Mouse (Mus musculus): ENCODE data around the gene Xrra1. TPM values are rescaled to one million over a fixed set of nuclear protein-coding genes. Genes with fewer than 3 reads are reported as not detected.

Xrra1 gene
- polyA plus RNA-seq, 1 experiment from 2014 or later: 0.67 TPM

DNA sequence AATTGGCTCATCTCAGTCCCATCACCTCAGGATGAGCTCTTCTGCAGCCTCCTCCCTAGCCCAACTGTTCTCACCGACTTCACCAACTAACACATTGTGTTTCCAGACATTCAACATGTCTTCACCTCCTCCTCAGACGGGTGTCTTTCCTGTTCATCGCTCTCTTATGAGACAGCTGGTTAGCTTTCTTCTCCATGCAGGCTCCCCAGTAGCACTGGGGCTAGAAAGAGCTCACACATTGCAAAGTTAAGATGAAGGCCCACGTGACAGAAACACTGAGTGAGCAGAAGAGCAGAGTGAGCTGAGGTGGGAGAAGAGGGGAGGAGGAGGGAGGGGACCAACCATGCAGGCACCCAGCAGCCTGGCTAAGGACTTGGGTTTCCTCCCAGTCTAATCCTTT, 43.3 kb downstream of the Xrra1 start:
- Histone ChIP-seq H3K4me3 (ENCODE audit: low read depth, low read length) (no peak overlapping the region), H3K27me3 (ENCODE audit: control insufficient read depth, insufficient read depth, low read length) (no peaks in the 10 kb centered on the region), H3K9ac (replicated peaks; ENCODE audit: low read depth, low read length) (no peak overlapping the region), H3K36me3 (ENCODE audit: control insufficient read depth, insufficient read depth, low read length) (no peaks in the 10 kb centered on the region), H3K4me1 (ENCODE audit: control insufficient read depth, insufficient read depth, low read length) (no peaks in the 10 kb centered on the region), H3K27ac (ENCODE audit: low read depth, low read length) (no peak overlapping the region), H3K4me2 (ENCODE audit: low read depth, low read length) (no peak overlapping the region), H3K9me3 (ENCODE audit: control insufficient read depth, low read length) (no peaks in the 10 kb centered on the region)
- 76% methylated on average over 4 of the region's 4 CpGs for WGBS
- no peak for ATAC-seq (ENCODE audit: low read depth)

DNA sequence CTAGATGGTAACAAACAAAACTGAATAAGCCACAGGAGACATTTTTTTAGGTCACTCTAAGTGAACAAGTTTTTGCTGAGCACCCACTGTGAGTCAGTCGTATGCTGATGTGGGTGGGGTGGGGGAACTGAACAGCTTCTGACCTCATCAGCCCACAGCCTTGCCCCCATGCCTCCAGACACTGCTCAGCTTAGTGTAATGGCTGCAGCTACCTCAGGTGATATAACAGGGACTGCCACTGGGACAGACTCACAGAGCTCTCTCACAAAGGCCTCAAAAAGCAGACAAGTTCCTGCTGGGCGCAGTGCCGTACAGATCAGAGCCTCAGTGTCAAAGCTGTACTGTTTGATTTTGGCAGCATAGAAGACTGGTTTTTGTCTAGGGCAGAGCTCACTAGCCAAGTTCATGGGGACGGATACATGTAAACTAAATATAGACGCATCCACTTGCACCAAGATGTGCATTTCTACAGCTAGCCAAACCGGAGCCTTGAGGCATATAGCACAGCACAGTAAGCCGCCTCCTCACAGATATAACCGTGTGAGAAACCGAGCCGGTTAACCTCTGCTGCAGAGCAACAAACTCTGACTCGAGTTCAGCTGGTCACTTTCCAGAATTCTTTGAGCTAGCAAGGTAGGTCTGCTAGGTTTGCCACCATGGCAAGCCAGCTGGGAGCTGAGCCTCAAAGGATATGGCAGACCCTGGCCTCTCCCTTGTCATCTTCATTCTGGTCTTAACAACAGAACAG, 44.2 kb downstream of the Xrra1 start:
- 83% methylated on average over 11 of the region's 11 CpGs for WGBS
- Histone ChIP-seq H3K36me3 (ENCODE audit: control insufficient read depth, insufficient read depth, low read length) (no peaks in the 10 kb centered on the region), H3K27ac (ENCODE audit: low read depth, low read length) (no peak overlapping the region), H3K4me1 (ENCODE audit: control insufficient read depth, insufficient read depth, low read length) (no peaks in the 10 kb centered on the region), H3K4me3 (ENCODE audit: low read depth, low read length) (no peak overlapping the region), H3K4me2 (ENCODE audit: low read depth, low read length) (no peak overlapping the region), H3K9ac (replicated peaks; ENCODE audit: low read depth, low read length) (no peak overlapping the region), H3K9me3 (ENCODE audit: control insufficient read depth, low read length) (no peaks in the 10 kb centered on the region), H3K27me3 (ENCODE audit: control insufficient read depth, insufficient read depth, low read length) (no peaks in the 10 kb centered on the region)
- no peak for ATAC-seq (ENCODE audit: low read depth)

DNA sequence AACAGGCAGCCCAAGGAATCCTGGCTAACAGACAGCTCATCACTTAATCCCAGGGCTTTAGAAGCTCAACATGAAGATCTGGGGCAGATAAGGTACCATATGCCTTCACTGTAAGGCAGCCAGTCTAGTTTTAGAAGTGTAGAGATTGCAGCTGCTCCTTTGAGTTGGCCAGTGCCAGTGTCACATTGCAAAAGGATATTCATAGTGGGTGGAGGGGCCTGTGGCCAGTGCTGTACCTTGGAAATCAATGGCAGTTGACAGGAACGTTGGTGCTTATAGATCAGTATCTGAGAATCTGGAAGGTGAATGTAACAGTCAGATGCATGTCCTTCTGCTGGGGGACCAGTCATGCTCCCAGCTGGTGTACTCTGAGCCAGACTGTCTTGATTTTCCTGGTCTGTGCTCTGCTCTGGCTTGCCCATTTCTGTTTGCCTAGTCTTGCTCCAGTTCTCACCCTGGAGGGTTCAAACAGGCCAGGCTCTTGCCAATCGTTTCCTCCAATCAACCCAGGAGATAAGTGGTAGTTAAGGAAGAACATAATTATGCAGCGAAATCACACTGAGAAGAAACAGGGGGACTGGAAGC, 45.6 kb downstream of the Xrra1 start:
- Histone ChIP-seq H3K4me3 (ENCODE audit: low read depth, low read length) (no peak overlapping the region), H3K27ac (ENCODE audit: low read depth, low read length) (no peak overlapping the region), H3K27me3 (ENCODE audit: control insufficient read depth, insufficient read depth, low read length) (no peaks in the 10 kb centered on the region), H3K4me1 (ENCODE audit: control insufficient read depth, insufficient read depth, low read length) (no peaks in the 10 kb centered on the region), H3K4me2 (ENCODE audit: low read depth, low read length) (no peak overlapping the region), H3K36me3 (ENCODE audit: control insufficient read depth, insufficient read depth, low read length) (no peaks in the 10 kb centered on the region), H3K9ac (replicated peaks; ENCODE audit: low read depth, low read length) (no peak overlapping the region), H3K9me3 (ENCODE audit: control insufficient read depth, low read length) (no peaks in the 10 kb centered on the region)
- WGBS: 68% methylated on average over 3 of the region's 3 CpGs
- ATAC-seq (ENCODE audit: low read depth): no peak

DNA sequence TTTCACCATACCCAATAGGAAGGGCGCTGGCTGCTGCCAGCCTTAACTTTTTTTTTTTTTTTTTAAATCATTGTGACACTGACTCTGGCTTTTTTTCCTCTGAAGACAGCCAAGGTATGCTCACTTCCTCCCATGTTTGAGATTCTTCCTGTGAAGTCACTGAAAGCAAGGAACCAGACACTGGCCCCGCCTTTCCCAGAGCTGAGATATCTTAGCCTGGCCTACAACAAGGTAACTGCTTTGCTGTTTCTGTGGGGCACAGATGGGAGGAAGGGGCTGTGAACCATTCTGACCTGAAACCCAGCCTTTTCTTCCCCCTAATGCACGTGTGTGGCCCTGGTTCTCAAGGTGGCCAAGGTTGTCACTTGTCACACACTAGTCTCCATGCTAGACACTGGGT, 47.4 kb downstream of the Xrra1 start:
- no peak overlapping the region for H3K27ac ChIP-seq (ENCODE audit: low read depth, low read length)
- H3K4me2 ChIP-seq (ENCODE audit: low read depth, low read length): no peak overlapping the region
- H3K36me3 ChIP-seq (ENCODE audit: control insufficient read depth, insufficient read depth, low read length): no peaks in the 10 kb centered on the region
- WGBS: 89% methylated on average over 3 of the region's 3 CpGs
- H3K4me1 ChIP-seq (ENCODE audit: control insufficient read depth, insufficient read depth, low read length): no peaks in the 10 kb centered on the region
- H3K27me3 ChIP-seq (ENCODE audit: control insufficient read depth, insufficient read depth, low read length): no peaks in the 10 kb centered on the region
- no peak overlapping the region for H3K4me3 ChIP-seq (ENCODE audit: low read depth, low read length)
- H3K9ac ChIP-seq (replicated peaks; ENCODE audit: low read depth, low read length): no peak overlapping the region
- no peaks in the 10 kb centered on the region for H3K9me3 ChIP-seq (ENCODE audit: control insufficient read depth, low read length)
- ATAC-seq (ENCODE audit: low read depth): no peak

DNA sequence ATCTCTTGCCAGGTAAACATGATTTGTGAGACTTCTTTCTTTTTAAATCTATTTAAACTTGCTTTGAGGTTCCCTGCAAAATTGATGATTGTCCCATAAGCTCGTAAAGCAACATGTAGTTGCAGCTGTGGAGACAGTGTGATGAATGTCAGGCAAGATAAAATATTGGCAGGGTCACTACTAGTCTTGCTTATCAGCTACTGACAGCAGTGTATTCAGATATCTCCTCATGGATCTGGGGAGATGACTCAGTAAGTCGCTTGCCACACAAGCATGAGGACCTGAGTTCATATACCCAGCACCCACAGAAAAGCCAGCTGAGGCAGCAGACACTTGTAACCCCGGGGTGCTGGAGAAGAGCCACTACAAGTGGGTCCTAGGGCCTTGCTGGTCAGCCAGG, 48.5 kb downstream of the Xrra1 start:
- Histone ChIP-seq H3K9ac (replicated peaks; ENCODE audit: low read depth, low read length) (no peak overlapping the region), H3K4me3 (ENCODE audit: low read depth, low read length) (no peak overlapping the region), H3K27me3 (ENCODE audit: control insufficient read depth, insufficient read depth, low read length) (no peaks in the 10 kb centered on the region), H3K4me1 (ENCODE audit: control insufficient read depth, insufficient read depth, low read length) (no peaks in the 10 kb centered on the region), H3K4me2 (ENCODE audit: low read depth, low read length) (no peak overlapping the region), H3K36me3 (ENCODE audit: control insufficient read depth, insufficient read depth, low read length) (no peaks in the 10 kb centered on the region), H3K27ac (ENCODE audit: low read depth, low read length) (no peak overlapping the region), H3K9me3 (ENCODE audit: control insufficient read depth, low read length) (no peaks in the 10 kb centered on the region)
- ATAC-seq (ENCODE audit: low read depth): no peak
- WGBS: 81% methylated on average over 3 of the region's 3 CpGs

DNA sequence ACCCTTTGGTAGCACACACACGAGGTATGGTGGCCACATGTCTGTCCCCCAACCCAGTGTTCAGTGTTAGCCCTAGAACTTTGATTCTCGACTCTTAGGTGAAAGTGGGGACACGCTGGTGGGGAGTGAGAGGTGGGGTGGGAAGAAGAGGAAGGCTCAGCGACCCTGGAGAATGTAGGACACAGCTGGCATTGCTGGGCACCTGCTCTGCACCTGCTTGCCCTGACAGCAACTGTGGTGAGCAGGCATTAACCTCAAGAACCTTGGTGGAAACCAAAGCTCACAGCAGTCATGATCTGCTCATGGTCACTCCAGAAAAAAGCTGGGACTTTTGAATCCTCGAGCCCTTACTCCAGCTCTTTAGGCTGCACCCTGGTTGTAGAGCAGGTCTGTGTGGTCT, 52.1 kb downstream of the Xrra1 start:
- Histone ChIP-seq H3K4me3 (ENCODE audit: low read depth, low read length) (no peak overlapping the region), H3K4me1 (ENCODE audit: control insufficient read depth, insufficient read depth, low read length) (no peaks in the 10 kb centered on the region; the same call in 1 of the 2 replicates), H3K27ac (ENCODE audit: low read depth, low read length) (no peak overlapping the region), H3K4me2 (ENCODE audit: low read depth, low read length) (no peak overlapping the region), H3K9ac (replicated peaks; ENCODE audit: low read depth, low read length) (no peak overlapping the region), H3K27me3 (ENCODE audit: control insufficient read depth, insufficient read depth, low read length) (no peaks in the 10 kb centered on the region), H3K36me3 (ENCODE audit: control insufficient read depth, insufficient read depth, low read length) (no peaks in the 10 kb centered on the region), H3K9me3 (ENCODE audit: control insufficient read depth, low read length) (no peaks in the 10 kb centered on the region)
- 77% methylated on average over 5 of the region's 5 CpGs for WGBS
- ATAC-seq (ENCODE audit: low read depth): no peak

DNA sequence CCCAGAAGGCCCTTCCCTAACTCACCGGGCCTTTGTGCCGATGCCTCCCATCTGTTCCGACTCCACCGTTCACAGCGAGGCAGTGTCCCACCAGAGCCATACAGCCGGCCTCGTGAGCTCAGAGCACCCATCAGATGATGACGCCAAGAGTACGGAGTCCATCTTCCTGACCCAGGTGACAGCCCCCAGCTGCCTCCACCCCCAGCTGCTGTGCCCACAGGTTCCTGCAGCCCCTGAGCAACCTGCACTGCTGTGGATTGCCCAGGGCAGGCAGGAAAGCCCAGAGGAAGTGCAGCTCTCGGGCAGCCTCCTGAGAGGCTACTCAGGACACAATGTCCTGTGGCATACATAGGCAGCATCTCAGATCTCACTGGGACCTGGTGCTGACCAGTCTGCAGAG, 55.4 kb downstream of the Xrra1 start:
- Histone ChIP-seq H3K36me3 (ENCODE audit: control insufficient read depth, insufficient read depth, low read length) (no peaks in the 10 kb centered on the region), H3K27me3 (ENCODE audit: control insufficient read depth, insufficient read depth, low read length) (no peaks in the 10 kb centered on the region), H3K4me2 (ENCODE audit: low read depth, low read length) (no peak overlapping the region), H3K4me1 (ENCODE audit: control insufficient read depth, insufficient read depth, low read length) (peaks cover 13% of the 10 kb centered on the region), H3K27ac (ENCODE audit: low read depth, low read length) (no peak overlapping the region), H3K9ac (replicated peaks; ENCODE audit: low read depth, low read length) (no peak overlapping the region), H3K9me3 (ENCODE audit: control insufficient read depth, low read length) (no peaks in the 10 kb centered on the region), H3K4me3 (ENCODE audit: low read depth, low read length) (no peak overlapping the region)
- ATAC-seq (ENCODE audit: low read depth): no peak
- 83% methylated on average over 10 of the region's 10 CpGs for WGBS

DNA sequence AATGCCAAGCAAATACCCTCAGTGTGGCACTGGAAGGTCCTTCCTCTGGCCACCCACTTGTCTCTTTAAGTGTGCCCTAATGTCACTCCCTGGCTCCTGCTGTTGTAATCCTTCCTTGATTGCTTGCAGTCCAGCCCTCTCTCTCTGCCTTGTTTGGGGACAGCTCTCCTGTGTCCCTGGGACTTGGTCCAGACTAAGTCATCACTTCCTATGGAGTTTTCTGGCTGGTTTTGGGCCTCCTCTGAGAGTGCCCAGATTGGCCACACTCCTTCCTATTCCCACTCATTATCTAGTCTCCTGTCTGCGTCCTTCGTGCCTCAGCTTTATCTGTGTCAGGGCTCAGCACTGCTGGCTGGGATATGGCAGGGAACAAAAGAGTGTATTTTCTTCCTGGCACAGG, 56.6 kb downstream of the Xrra1 start:
- WGBS: 81% methylated on average over 2 of the region's 2 CpGs

DNA sequence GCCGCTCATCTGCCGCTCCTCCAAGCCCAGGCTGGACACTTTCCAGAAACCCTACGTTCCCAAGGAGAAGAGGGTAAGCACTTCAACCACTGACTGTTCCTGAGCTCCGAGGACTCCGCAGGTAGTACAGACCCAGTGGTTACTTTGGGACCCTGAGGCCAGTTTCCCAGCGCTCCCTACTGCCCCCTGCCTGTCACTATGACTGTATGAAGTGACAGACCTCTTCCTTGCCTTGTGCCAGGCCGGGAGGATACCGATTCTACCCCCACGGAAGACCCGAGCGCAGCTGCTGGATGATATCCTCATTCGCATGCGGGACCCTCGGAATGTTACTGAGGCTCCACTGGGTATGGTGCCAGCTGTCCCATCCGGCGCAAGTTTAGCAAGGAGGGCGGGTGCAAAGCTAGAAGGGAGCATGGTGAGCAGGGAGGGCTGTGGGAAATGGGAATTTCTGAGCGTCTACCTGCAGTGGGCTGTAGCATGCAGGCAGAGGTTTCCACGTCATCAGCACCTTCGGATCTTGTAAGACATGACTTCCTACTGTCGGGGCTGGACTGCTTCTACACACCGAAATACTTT, 57.9 kb downstream of the Xrra1 start:
- Histone ChIP-seq H3K4me1 (ENCODE audit: control insufficient read depth, insufficient read depth, low read length) (peaks cover 13% of the 10 kb centered on the region), H3K4me3 (ENCODE audit: low read depth, low read length) (peak overlapping the region; percentile 27), H3K4me2 (ENCODE audit: low read depth, low read length) (peak overlapping the region; percentile 63), H3K27ac (ENCODE audit: low read depth, low read length) (no peak overlapping the region), H3K9me3 (ENCODE audit: control insufficient read depth, low read length) (no peaks in the 10 kb centered on the region), H3K27me3 (ENCODE audit: control insufficient read depth, insufficient read depth, low read length) (no peaks in the 10 kb centered on the region), H3K36me3 (ENCODE audit: control insufficient read depth, insufficient read depth, low read length) (0 out of 2 replicates have a peak, but pooled peaks cover 3% of the 10 kb centered on the region), H3K9ac (replicated peaks; ENCODE audit: low read depth, low read length) (0 out of 2 replicates have a peak overlapping the region, but pooled peaks have one; percentile 28)
- ATAC-seq (ENCODE audit: low read depth): peak; percentile 40; the same call in 1 of the 2 replicates
- WGBS: 6% methylated on average over 22 of the region's 22 CpGs

More for the DNA sequence above, 56.6 kb downstream of the Xrra1 start:
- Histone ChIP-seq H3K4me1 (ENCODE audit: control insufficient read depth, insufficient read depth, low read length) (peaks cover 13% of the 10 kb centered on the region), H3K36me3 (ENCODE audit: control insufficient read depth, insufficient read depth, low read length) (no peaks in the 10 kb centered on the region), H3K4me3 (ENCODE audit: low read depth, low read length) (no peak overlapping the region), H3K9me3 (ENCODE audit: control insufficient read depth, low read length) (no peaks in the 10 kb centered on the region), H3K27ac (ENCODE audit: low read depth, low read length) (no peak overlapping the region), H3K27me3 (ENCODE audit: control insufficient read depth, insufficient read depth, low read length) (no peaks in the 10 kb centered on the region), H3K9ac (replicated peaks; ENCODE audit: low read depth, low read length) (no peak overlapping the region), H3K4me2 (ENCODE audit: low read depth, low read length) (no peak overlapping the region)
- ATAC-seq (ENCODE audit: low read depth): no peak

Measured in neural tube, embryonic 14.5 days (tissue).